Mouse (Mus musculus): ENCODE measurements around the gene Tsks.

Gene Tsks

DNA sequence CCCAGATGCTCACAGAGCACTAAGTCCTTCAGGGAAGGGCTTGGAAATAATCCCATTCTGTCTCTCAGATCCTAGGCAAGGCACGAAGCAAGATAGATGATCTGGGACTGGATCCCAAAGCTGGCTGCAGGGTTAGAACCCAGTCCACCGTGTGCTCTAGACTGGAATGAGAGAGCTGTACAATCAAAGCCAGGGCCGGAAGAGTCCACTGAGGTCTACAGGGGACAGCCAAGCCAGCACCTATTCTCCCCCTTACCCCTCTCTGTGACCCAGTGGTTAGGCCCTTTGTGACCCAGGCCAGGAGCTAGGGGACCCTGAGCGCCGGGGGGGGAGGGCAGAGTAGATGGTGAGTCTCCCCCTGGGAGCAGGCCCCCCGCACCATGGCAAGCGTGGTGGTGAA is at the start of gene Tsks:
Gene Tsks, plus strand, starts transcription at position 301 of the 400 bp plus-strand sequence.
- no peak for DNase-seq

DNA sequence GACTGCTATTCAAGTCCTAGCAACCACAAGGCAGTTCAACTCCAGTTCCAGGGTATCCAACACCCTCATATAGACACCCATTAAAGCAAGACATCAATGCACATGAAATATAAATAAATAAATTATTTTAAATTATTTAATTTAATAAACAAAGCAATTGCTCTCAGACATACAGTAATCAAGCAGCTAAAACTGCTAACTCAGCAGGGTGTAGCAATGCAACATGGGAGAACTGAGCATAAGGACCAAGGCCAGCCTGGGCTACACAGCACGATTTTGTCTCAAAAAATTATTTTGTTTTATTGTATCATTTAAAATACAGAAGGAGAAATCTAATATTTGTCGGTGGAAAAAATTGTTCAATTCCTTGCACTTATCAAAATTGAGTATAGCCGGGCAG is 48.8 kb upstream of the Tsks start:
- no peak for DNase-seq

GRCm38 (mm10) chr7:44895206-44895592 is 47.8 kb upstream of the Tsks start:
- DNase-seq = no peak

- DNase-seq = peak; percentile 70 to 79
Observed at GRCm38 (mm10) chr7:44895593-44896434, 47.2 kb upstream of the Tsks start, which contains the start of gene Fuz. Gene Fuz (plus strand): TSS chr7:44896079.

GRCm38 (mm10) chr7:44896499-44896898 is 46.5 kb upstream of the Tsks start:
- DNase-seq = no peak

DNA sequence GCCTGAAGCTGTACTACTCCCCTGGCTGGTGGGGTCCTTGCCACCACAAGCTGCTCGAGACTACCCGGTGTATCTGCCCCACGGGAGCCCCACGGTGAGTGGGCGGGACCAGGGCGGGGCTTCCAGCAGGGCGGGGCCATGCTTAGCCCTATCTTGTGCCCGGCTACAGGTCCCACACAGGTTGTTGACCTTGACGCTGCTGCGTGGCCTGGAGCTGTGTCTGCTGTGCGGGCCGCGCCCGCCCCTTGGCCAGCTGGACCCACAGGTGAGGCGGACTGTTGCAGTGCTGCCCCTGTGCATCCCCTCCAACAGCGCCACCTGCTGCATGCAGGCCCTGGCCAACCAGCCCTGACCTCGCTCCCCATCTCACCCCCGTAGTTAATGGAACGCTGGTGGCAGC is 44.4 kb upstream of the Tsks start:
- DNase-seq = no peak

DNA sequence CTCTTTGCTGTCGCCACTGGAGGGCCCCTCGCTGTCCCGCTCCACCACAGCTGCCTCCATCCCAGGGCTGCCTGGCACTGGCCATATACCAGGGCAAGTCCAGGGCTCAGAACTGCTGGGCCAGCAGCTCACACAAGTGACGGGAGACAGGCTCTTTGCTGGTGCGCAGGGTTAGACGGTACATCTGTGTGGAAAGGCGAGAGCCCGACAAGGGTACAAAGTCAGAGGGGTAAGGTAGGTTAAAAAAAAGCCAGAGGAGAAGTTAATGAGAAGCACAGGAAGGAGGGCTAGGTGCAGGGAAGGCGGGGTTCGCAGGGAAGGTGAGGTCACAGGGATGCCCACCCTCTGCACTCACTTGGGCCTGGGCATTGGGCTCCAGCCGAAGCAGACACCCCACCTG is 42.4 kb upstream of the Tsks start:
- no peak for DNase-seq

DNA sequence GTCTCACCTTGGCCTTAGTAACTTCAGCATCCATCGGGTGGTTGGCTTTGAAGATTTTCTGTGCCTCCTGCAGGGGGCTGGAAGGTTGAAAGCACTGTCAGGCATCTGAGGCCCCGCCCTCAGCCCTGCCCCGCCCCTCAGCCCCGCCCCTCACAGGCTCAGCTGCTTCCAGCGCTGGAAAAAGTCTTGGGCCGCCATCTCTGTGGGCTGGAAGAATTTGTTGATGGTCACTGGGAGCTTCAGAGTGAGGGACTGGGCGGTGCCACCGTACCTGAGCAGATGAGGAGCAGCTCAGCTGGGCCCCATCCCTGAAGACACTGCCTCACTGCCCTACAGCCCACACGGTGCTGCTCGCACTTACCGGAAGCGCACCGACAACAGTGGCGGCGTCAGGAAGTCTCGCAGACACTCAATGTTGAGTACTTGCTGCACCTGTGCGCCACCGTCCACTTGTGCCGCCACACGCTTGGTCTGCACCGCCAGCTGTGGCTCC is 41.7 kb upstream of the Tsks start:
- DNase-seq = peak; percentile 55 to 68

- DNase-seq = no peak
Observed at GRCm38 (mm10) chr7:44905430-44905829, 37.6 kb upstream of the Tsks start.

DNA sequence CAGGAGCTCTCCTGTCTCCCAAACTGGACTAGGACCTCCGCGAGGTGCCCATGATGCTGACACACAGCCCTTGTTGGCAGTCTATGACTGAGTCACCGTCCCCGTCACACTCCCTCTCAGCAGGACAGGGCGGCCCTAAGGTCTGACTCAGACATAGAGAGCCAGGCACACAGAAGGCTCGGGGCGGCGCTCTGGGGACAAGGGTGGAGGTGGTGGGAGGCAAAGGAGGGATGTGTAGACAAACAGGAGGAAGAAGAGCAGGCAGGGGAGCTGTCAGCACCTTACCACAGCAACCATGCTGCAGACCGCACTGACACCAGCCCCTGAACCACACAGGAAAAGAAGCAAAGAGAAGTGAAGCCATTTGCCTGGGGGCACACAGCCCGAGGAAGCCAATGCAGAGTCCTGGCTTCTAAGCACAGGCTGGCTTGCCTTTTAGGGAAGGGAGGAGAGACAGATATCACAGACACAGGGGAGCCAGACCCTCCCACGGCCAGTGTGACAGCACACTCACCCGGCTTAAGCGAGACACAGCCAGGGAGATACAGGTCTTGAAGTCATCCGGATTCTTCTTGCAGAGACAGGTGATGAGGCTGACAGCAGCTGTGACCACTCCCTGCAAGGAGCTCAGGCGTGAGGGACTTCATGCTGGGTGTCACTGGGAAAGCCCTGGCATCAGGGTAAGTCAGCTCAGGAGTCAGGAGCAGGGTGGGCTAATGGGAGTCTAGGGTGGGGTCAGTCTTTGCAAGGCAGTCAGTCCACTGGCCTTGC is 34.1 kb upstream of the Tsks start:
- no peak for DNase-seq

GRCm38 (mm10) chr7:44914396-44914795 is 28.6 kb upstream of the Tsks start:
- no peak for DNase-seq

- no peak for DNase-seq
Observed at GRCm38 (mm10) chr7:44915314-44915713, 27.7 kb upstream of the Tsks start.

DNA sequence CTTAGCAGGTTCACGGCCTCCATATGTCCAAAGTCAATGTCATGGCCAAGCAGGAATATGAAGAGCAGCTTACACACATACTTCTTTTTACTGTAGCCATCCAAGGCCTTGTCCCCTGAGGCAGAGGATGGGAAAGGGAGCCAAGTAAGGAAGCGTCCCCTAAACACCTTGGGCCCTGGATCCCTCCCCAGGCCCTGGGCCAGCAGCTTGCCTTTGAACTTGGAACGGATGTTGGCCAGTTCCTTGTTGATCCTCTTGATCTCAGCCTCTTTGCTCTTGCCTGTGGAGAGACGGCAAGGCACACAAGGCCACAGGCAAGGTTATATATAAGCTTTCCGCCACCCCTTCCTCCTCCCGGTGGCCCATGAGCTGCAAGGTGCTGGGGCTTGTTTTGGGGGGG is 26.8 kb upstream of the Tsks start:
- no peak for DNase-seq

DNA sequence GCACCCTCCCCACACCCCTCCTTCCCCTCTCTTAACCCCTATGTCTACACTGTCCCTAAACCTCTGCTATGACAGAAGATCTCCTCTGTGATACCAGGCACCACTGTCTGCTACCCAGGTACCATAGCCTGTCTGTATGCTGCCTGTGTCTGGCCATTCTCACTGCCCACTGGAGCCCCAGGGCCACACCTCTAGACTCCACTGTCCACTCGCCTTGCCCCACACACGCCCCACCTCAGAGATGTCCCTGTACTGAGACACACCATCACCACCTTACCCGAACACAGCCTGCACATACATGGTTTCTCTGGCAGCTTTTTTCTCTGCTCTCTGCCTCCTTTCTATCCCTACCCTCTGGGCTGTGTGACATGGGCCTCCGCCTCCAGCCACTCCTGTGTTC is 26.1 kb upstream of the Tsks start:
- DNase-seq = no peak

- no peak for DNase-seq
Observed at GRCm38 (mm10) chr7:44918219-44918618, 24.8 kb upstream of the Tsks start.

- no peak for DNase-seq
Observed at GRCm38 (mm10) chr7:44919127-44919526, 23.9 kb upstream of the Tsks start.

DNA sequence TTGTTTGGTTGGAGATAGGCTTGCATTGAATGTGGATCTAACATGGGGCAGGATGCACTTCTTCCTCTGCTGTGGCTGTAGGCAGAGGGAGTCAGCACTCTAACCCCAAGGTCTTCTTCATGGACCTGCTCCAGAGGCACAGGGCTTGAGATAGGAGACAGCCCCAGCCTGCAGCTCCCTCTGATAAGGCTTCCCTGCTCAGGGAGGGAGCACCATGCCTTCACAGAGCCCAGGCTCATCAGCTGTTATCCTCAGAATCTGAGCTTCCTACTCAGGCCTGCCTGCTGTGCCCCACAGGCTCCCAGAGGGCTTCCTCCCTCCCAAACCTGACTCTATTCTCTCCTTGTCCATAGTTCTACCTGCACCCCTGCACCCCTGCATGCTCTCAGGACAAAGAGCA is 20.5 kb upstream of the Tsks start:
- DNase-seq = no peak

- no peak for DNase-seq
Observed at GRCm38 (mm10) chr7:44925468-44925867, 17.5 kb upstream of the Tsks start.

DNA sequence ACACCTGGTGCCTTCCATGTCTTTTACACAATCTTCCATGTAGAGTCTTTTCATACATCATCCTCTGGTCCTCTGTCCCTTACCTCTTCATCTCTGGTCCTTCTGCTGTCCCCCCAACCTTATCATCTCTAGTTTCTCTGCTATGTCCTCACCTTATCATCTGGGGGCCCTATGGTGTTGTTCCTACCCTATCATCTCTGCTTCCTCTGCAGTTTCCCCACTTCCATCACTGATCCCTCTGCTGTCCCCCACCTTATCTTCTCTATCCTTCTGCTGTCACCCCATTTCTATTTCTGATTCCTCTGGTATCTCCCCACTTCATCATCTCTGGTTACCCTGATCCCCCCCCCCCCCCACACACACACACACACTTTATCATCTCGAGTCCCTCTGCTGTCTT is 14.4 kb upstream of the Tsks start:
- no peak for DNase-seq

DNA sequence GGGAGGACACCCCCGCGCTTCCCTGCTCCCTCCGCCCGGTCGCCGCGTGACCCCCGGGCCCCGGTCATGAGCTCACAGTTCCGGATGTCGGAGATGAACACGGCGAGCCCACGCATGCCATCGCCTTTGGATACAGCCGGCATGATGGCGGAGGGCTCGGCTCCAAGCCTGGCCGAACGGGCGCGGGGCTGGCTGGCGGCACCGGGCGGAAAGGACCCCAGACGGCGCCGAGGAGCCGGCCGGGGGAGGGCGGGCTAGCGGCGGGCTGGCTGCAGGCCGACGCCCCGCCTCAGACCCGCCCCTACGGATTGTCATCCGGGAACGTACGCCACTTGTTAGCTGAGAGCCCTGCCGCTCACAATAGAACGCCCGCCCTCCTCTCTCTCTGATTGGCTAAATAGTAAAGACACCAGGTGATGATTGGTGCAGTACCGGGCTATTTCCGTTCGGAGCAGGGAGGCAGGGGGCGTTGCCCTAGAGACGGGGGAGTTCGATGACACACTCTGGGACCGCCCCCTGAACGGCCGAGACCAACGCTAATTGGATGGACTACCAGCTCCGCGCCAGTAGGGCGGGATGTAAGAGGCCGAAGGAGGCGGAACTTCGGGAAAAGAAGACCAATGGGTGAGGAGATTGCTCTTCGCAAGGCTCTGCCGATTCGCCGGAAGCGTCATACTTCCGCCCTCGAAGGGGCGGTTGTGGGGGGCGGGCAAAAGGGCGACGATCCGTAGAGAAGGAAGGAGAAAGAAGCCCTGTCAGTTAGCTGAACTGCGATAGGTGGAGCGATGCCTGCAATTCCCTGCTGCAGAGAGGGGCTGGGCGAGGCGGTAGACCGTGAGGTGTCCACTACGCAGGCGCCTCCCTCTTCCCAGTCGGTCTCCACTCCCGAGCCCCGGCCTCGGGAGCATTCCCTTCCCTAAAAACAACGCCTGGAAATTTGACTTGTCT is 13.5 kb upstream of the Tsks start, which contains the start of gene Ap2a1:
Gene Ap2a1, minus strand, starts transcription at position 293 of the 948 bp plus-strand sequence.
- DNase-seq = peak; percentile 100

GRCm38 (mm10) chr7:44938680-44939079 is 4.3 kb upstream of the Tsks start:
- DNase-seq = no peak

DNA sequence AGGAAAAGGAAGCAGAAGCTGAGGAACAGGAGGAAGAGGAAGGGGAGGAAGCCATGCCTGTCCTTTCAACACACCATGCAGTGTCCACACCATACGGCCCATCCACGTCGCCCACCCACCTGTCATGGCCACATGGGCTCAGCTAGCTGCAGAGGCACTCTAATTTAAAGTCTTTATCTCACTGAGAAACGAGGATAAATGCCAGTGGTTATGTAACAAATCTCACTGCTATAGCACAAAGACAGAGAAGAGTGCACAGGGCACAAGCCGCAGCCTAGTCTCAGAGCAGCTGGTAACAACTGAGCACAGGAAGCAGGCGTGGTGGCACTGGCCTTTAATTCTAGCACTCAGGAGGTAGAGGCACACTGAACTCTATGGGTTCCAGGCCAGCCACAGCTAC is 6.9 kb downstream of the Tsks start:
- no peak for DNase-seq

DNA sequence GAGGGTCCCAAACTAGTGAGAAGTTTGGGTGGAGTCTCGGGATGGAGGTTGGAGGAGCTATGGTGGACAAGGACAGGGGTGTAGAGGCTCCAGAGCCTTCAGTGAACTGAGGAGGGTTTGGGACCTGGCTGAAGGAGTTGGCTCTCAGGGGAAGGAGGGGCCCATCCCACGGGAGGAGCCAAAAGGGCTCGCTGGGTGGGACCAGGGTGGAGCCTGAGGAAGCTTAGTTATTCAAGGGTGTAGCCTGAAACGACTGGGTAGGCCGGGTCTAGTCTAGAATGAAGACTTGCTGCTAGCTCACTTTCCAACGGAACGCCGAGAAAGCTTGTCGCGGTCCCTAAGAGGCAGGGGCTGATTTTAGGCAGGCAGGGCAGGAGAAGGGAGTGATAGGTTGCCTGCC is 9.0 kb downstream of the Tsks start:
- no peak for DNase-seq
